Mouse (Mus musculus) liver, embryonic 14.5 days (tissue): ENCODE data around the gene Pak6.

Experiments used
- CTCF ChIP-seq: IDR thresholded peaks from 2 replicates; pipeline ENCODE4 v1.5.1; 2016; ENCODE audit warnings: antibody characterized with exemption, low read depth, control low read depth
- EP300 ChIP-seq: IDR thresholded peaks from 2 replicates; pipeline ENCODE4 v1.6.1; 2016; ENCODE audit warnings: antibody characterized with exemption, low read depth

- TF ChIP-seq CTCF = no peak
- TF ChIP-seq EP300 = no peak
Measured at GRCm38 (mm10) chr2:118677817-118678216, 14.7 kb downstream of the Pak6 start.
